42 mouse cellular contexts compared by ENCODE assay signal in the genomic region with DNA sequence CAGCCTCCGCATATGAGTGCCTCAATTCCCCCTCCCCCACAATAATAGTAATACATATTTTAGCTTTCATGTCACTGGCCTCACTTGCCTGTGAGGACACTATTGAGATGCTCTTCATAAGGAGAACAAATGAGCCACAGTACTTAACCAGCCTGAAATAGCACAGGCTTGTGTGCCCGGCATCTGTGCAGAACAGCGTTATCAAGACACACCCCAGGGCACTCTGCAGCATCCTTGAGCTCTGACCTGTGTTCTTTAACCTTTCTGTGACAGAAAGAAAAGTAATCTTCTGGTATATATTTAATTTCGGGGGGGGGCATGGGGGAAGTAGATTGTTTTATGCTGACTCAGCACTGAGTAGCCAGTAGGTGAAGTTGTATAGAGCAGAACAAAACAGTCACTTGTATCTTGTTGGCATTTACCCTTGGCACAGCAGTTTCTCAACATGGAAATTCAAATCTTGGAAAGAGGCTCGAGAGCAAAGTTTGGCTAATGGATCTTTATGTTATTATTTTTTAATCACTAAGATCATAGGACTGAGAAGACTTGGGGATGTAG. TPM values are rescaled to one million over a fixed set of nuclear protein-coding genes. Genes with fewer than 3 reads are reported as not detected.
"Had no signal": no experiment of that assay in that cellular context is flagged by ENCODE, and none has a peak within 500 bp of the region (broad histone marks: within the 10 kb centered on the region; RNA-seq: fewer than 3 reads in every experiment).

No protein-coding gene starts in this region.

- ATAC-seq: hindbrain, embryonic 16.5 days; inflammation-experienced regulatory T-cells, adult 6 months had no signal

- DNase-seq: gastrocnemius, postnatal 14 days; gastrocnemius, postnatal 36 days; heart, adult 18-20 months; heart, postnatal 14 days; heart, postnatal 36 days; kidney, adult 11 months; kidney, adult 2 months; kidney, adult 9 months; kidney, postnatal 14 days; kidney, postnatal 36 days; layer of hippocampus, adult 9-11 months; layer of hippocampus, postnatal 36 days; left cerebral cortex, postnatal 4 days; liver; liver, embryonic 13.5 days had no signal

- H3K27ac ChIP-seq: heart, embryonic 10.5 days; heart, embryonic 13.5 days; heart, embryonic 15.5 days; hindbrain, embryonic 10.5 days; hindbrain, embryonic 12.5 days; hindbrain, embryonic 14.5 days; kidney, embryonic 15.5 days; kidney, postnatal 0 days; limb, embryonic 12.5 days; liver, embryonic 13.5 days; liver, embryonic 15.5 days had no signal

- H3K4me1 ChIP-seq: heart, embryonic 15.5 days; hindbrain, embryonic 10.5 days; hindbrain, embryonic 12.5 days; kidney, embryonic 15.5 days; limb, embryonic 12.5 days had no signal

- H3K4me2 ChIP-seq: heart, embryonic 13.5 days; heart, embryonic 15.5 days; hindbrain, embryonic 12.5 days; hindbrain, embryonic 14.5 days; kidney, embryonic 15.5 days; limb, embryonic 12.5 days; liver, embryonic 11.5 days; liver, embryonic 13.5 days; liver, embryonic 15.5 days had no signal

- H3K27me3 ChIP-seq: heart, embryonic 13.5 days; heart, embryonic 15.5 days; hindbrain, embryonic 12.5 days; kidney, embryonic 15.5 days; limb, embryonic 12.5 days; liver, embryonic 13.5 days; liver, embryonic 15.5 days had no signal

- H3K4me3 ChIP-seq: heart, embryonic 10.5 days; heart, embryonic 13.5 days; heart, embryonic 15.5 days; hindbrain, embryonic 10.5 days; hindbrain, embryonic 12.5 days; kidney, embryonic 15.5 days; limb, embryonic 12.5 days; liver, embryonic 13.5 days; liver, embryonic 15.5 days had no signal

- H3K9me3 ChIP-seq: heart, embryonic 10.5 days; heart, embryonic 15.5 days; hindbrain, embryonic 12.5 days; liver, embryonic 13.5 days; liver, embryonic 15.5 days had no signal

- H3K36me3 ChIP-seq: heart, embryonic 10.5 days; heart, embryonic 13.5 days; heart, embryonic 15.5 days; hindbrain, embryonic 10.5 days; hindbrain, embryonic 12.5 days; kidney, embryonic 15.5 days; limb, embryonic 12.5 days; liver, embryonic 13.5 days; liver, embryonic 15.5 days had no signal

- H3K9ac ChIP-seq: heart, embryonic 13.5 days; heart, embryonic 15.5 days; hindbrain, embryonic 12.5 days; hindbrain, embryonic 14.5 days; kidney, embryonic 15.5 days; limb, embryonic 12.5 days; liver, embryonic 13.5 days; liver, embryonic 15.5 days had no signal

RNA-seq across cellular contexts. Expression of gene Gm10322, which starts 31.0 kb away (rescaled TPM):
- total RNA-seq: gastrocnemius, adult 18-20 months; gastrocnemius, adult 8-10 months; gastrocnemius, postnatal 14 days; gastrocnemius, postnatal 36 days; heart, adult 18-20 months; heart, adult 8-10 months; heart, postnatal 14 days; heart, postnatal 36 days; layer of hippocampus, adult 18-20 months; layer of hippocampus, adult 8-10 months; layer of hippocampus, postnatal 14 days; layer of hippocampus, postnatal 36 days; left cerebral cortex, adult 18-20 months; left cerebral cortex, adult 8-10 months; left cerebral cortex, postnatal 10 days; left cerebral cortex, postnatal 25 days; left cerebral cortex, postnatal 4 days had no signal
- polyA plus RNA-seq: gonadal fat pad, adult 2 months; heart, embryonic 10.5 days; heart, embryonic 13.5 days; heart, embryonic 15.5 days; heart, postnatal 0 days; hindbrain, embryonic 10.5 days; hindbrain, embryonic 12.5 days; hindbrain, embryonic 14.5 days; hindbrain, embryonic 16.5 days; inflammation-experienced regulatory T-cells, adult 6 months; kidney, adult 2 months; kidney, embryonic 15.5 days; large intestine, adult 2 months; limb, embryonic 12.5 days; limb, embryonic 14.5 days; liver, embryonic 11.5 days; liver, embryonic 13.5 days; liver, embryonic 15.5 days had no signal
